Mouse (Mus musculus): ENCODE data around the gene Mybbp1a. TPM values are rescaled to one million over a fixed set of nuclear protein-coding genes. Genes with fewer than 3 reads are reported as not detected.

Mybbp1a gene
- total and polyA plus RNA-seq, 3 experiments = 344 to 3,394 (median 602) TPM

- no peak for TF ChIP-seq USF1 (IDR thresholded peaks at IDR 0.05; ENCODE audit: low read depth, low read length)
These were observed 20.6 kb upstream of the Mybbp1a start (continued) for GRCm38 (mm10) chr11:72420460-72421122.

DNA sequence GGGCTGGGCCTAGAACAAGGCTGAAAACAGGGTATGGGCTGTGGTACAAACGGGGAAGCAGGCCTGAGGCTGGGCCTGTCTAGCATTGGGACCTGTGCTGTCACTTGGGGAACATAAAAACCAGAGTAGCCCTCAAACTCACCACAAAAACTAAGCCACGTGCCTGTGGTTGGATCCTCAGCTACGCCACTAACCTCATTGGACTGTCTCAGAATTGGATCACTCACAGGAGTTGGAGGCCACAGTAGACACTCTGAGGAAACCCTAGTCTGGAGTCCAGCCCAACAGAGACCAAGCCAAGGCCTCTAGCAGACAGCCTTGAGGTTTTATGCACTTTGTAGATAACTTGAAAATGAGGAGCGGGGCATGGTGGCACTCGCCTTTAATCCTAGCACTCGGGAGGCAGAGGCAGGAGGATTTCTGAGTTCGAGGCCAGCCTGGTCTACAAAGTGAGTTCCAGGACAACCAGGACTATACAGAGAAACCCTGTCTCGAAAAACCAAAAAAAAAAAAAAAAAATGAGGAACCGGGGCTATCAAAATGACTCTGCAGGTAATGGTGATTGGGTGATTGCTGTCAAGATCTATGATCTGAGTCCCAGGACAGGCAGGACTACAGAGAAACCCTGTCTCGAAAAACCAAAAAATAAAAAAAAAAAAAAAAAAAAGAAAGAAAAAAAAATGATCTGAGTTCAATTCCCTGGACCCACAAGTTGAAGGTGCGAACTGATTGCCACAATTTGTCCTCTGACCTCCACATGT lies 19.5 kb upstream of the Mybbp1a start:
- H3K4me1 ChIP-seq (ENCODE audit: control insufficient read depth in 1 of 2, insufficient read depth in 2 of 2, low read length in 2 of 2) = peaks cover 4 to 16% of the 10 kb centered on the region in 2 experiments
- peak; percentile 45 for DNase-seq (ENCODE audit: low read depth, low spot score)
- H3K9me3 ChIP-seq (replicated peaks; ENCODE audit: insufficient read depth, low read length) = no peaks in the 10 kb centered on the region
- no peak overlapping the region for H3K9ac ChIP-seq (ENCODE audit: control insufficient read depth, low read depth, low read length, poor library complexity, severe bottlenecking)
- H3K36me3 ChIP-seq (ENCODE audit: control insufficient read depth in 1 of 2, insufficient read depth in 2 of 2, low read length in 2 of 2) = peaks cover 0 to 6% of the 10 kb centered on the region in 2 experiments; a peak in 2 of 4 replicates
- no peak overlapping the region for H3K4me3 ChIP-seq (ENCODE audit: control insufficient read depth in 1 of 2, insufficient read depth in 1 of 2, low read depth in 2 of 2, low read length in 2 of 2)
- H3K27ac ChIP-seq (ENCODE audit: control insufficient read depth, low read depth, low read length) = peak overlapping the region; percentile 0; the same call in 1 of the 2 replicates
- no peaks in the 10 kb centered on the region for H3K27me3 ChIP-seq (ENCODE audit: control insufficient read depth in 1 of 2, insufficient read depth in 2 of 2, low read length in 2 of 2)
- TF ChIP-seq MXI1 (IDR thresholded peaks at IDR 0.05; ENCODE audit: low read depth, low read length) (0 out of 2 replicates have a peak, but pooled peaks have one; percentile 18), ZMIZ1 (IDR thresholded peaks at IDR 0.05; ENCODE audit: low read depth, low read length) (no peak), MAX (IDR thresholded peaks at IDR 0.05; ENCODE audit: low read length) (0 out of 2 replicates have a peak, but pooled peaks have one; percentile 18), BHLHE40 (IDR thresholded peaks at IDR 0.05; ENCODE audit: borderline replicate concordance, low read depth, low read length) (peak; percentile 48; the same call in 1 of the 2 replicates), E2F4 (IDR thresholded peaks at IDR 0.05; ENCODE audit: borderline replicate concordance, low read depth, low read length) (no peak), ZNF384 (IDR thresholded peaks at IDR 0.05; ENCODE audit: low read depth, low read length) (peak; percentile 84)
- H3K79me2 ChIP-seq (ENCODE audit: control insufficient read depth, insufficient read depth, low read length, poor library complexity) = no peaks in the 10 kb centered on the region

GRCm38 (mm10) chr11:72423686-72424085 lies 17.5 kb upstream of the Mybbp1a start:
- Histone ChIP-seq H3K27me3 (ENCODE audit: control insufficient read depth in 1 of 2, insufficient read depth in 2 of 2, low read length in 2 of 2) (no peaks in the 10 kb centered on the region), H3K27ac (ENCODE audit: control insufficient read depth, low read depth, low read length) (no peak overlapping the region), H3K79me2 (ENCODE audit: control insufficient read depth, insufficient read depth, low read length, poor library complexity) (no peaks in the 10 kb centered on the region), H3K4me3 (ENCODE audit: control insufficient read depth in 1 of 2, insufficient read depth in 1 of 2, low read depth in 2 of 2, low read length in 2 of 2) (no peak overlapping the region), H3K4me1 (ENCODE audit: control insufficient read depth in 1 of 2, insufficient read depth in 2 of 2, low read length in 2 of 2) (peaks cover 4 to 16% of the 10 kb centered on the region in 2 experiments), H3K36me3 (ENCODE audit: control insufficient read depth in 1 of 2, insufficient read depth in 2 of 2, low read length in 2 of 2) (peaks cover 0 to 6% of the 10 kb centered on the region in 2 experiments; a peak in 2 of 4 replicates), H3K9me3 (replicated peaks; ENCODE audit: insufficient read depth, low read length) (no peaks in the 10 kb centered on the region), H3K9ac (ENCODE audit: control insufficient read depth, low read depth, low read length, poor library complexity, severe bottlenecking) (no peak overlapping the region)
- DNase-seq (ENCODE audit: low read depth, low spot score) = no peak
- TF ChIP-seq POLR2AphosphoS2 (IDR thresholded peaks at IDR 0.05; ENCODE audit: low read length) = no peak
- TF ChIP-seq NRF1 (IDR thresholded peaks at IDR 0.05; ENCODE audit: insufficient read depth, low read depth, low read length, poor library complexity, severe bottlenecking) = no peak
- TF ChIP-seq GATA1 (IDR thresholded peaks at IDR 0.05; ENCODE audit: low read depth, low read length) = no peak
- TF ChIP-seq TAL1 (IDR thresholded peaks at IDR 0.05; ENCODE audit: low read length) = no peak
- TF ChIP-seq CTCF (IDR thresholded peaks at IDR 0.05 in 2 of 3, conservative IDR thresholded peaks at IDR 0.05 in 1 of 3; ENCODE audit: control insufficient read depth in 1 of 3, insufficient read depth in 1 of 3, low read depth in 2 of 3, low read length in 3 of 3, poor library complexity in 1 of 3, severe bottlenecking in 1 of 3) = no peak
- TF ChIP-seq NELFE (IDR thresholded peaks at IDR 0.05; ENCODE audit: low read depth, low read length) = no peak
- TF ChIP-seq MAFK (IDR thresholded peaks at IDR 0.05; ENCODE audit: borderline replicate concordance, low read depth, low read length) = no peak
- TF ChIP-seq MYC (IDR thresholded peaks at IDR 0.05; ENCODE audit: low read depth, low read length) = no peak
- no peak for TF ChIP-seq ELF1 (IDR thresholded peaks at IDR 0.05; ENCODE audit: low read depth, low read length)
- no peak for TF ChIP-seq EP300 (IDR thresholded peaks at IDR 0.05; ENCODE audit: low read depth in 1 of 2, low read length in 2 of 2)
- TF ChIP-seq POLR2AphosphoS5 (IDR thresholded peaks at IDR 0.05; ENCODE audit: borderline replicate concordance, low read depth, low read length) = no peak
- no peak for TF ChIP-seq CHD1 (IDR thresholded peaks at IDR 0.05; ENCODE audit: low read depth, low read length)
- no peak for TF ChIP-seq E2F4 (IDR thresholded peaks at IDR 0.05; ENCODE audit: borderline replicate concordance, low read depth, low read length)
- no peak for TF ChIP-seq ETS1 (IDR thresholded peaks at IDR 0.05; ENCODE audit: low read depth, low read length)
- TF ChIP-seq MAZ (IDR thresholded peaks at IDR 0.05; ENCODE audit: low read depth, low read length) = no peak

Measured in MEL (cell line).